Mouse (Mus musculus): ENCODE data around the gene Tmigd1.
"Not testable (repeated sequence)": the region's sequence is repeated elsewhere in the genome, so short reads cannot be mapped to it uniquely, and the experiment has no call there.

Tmigd1 gene

GRCm38 (mm10) chr11:76899758-76900738, 1.9 kb upstream of the Tmigd1 start:
- DNase-seq = peak; percentile 18

- DNase-seq = no peak
Observed at GRCm38 (mm10) chr11:76904340-76904739, 2.4 kb downstream of the Tmigd1 start.

GRCm38 (mm10) chr11:76908651-76909050, 6.7 kb downstream of the Tmigd1 start:
- DNase-seq = no peak

DNA sequence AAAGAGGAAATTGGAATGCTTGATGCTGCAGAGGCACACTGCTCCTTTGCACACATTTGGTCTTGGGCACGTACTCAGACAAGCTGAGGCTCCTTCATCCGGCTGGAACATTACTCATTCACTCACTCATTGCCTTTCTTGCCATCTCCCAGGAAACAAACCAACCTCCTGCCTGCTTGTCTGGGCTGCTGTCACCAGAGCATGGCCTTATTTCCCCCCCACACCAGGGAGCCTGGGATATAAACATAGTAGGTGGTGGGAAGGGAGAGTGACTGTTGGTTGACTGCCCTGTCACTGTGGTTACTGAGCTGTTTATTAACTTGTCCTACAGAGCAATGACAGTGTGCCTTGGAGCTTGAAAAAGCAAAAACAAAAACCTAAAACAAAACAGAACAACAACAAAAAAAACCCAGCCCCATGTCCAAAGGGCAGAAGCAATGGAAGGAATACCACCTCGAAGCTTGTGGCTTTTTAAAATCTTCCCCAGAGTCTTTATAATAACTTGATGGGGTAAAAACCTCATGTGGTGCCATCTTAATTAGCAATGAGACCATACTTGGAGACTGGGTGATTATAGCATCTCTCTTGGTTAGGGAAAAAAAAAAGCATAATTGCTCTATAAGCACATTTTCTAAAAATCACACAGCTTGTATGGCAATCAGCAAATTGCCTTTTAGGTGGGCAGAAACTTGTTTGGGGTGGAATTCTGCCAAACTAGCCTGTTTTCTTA, 9.5 kb downstream of the Tmigd1 start:
- no peak for DNase-seq

DNA sequence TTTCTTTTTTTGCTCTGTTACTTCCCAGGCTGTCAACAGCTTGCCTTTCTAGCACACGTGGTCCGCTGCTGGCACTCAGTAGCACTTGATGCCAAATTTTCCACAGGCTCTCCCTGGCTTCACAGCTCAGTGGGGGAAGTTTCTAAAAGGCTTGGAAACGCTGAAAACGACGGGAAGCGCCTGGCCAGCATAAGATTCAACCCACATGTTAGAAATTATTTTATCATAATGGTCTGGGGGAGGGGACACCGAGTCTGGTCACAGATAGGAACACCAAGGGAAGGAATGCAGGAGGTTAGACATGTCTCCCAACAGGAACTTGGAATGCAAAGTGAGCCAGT, 10.1 kb downstream of the Tmigd1 start:
- no peak for DNase-seq

- no peak for DNase-seq
Observed at GRCm38 (mm10) chr11:76914366-76914765, 12.4 kb downstream of the Tmigd1 start.

- DNase-seq = no peak
Observed at GRCm38 (mm10) chr11:76916539-76917229, 14.7 kb downstream of the Tmigd1 start.

GRCm38 (mm10) chr11:76917230-76917548, 15.2 kb downstream of the Tmigd1 start:
- DNase-seq = no peak

DNA sequence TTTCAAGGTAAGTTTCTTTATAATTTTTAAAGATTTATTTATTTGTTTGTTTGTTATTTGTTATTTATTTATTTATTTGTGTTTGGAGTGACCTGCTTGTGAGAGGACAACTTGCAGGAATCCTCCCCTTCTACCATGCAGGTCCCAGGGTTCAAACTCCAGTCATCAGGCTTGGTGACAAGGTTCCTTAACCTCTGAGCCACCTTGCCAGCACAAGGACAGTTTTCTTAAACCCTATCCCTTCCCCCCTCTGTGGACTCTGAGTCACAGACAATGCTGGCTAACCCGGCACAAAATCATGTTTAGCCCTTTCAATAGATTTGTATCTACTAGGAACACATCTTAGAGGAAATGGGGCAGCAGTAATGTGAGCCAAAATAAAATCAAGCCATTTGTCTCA, 18.6 kb downstream of the Tmigd1 start:
- no peak for DNase-seq

GRCm38 (mm10) chr11:76924759-76925236, 22.8 kb downstream of the Tmigd1 start, which contains the start of gene Blmh:
Blmh (plus strand) TSS chr11:76924809.
- no peak for DNase-seq

DNA sequence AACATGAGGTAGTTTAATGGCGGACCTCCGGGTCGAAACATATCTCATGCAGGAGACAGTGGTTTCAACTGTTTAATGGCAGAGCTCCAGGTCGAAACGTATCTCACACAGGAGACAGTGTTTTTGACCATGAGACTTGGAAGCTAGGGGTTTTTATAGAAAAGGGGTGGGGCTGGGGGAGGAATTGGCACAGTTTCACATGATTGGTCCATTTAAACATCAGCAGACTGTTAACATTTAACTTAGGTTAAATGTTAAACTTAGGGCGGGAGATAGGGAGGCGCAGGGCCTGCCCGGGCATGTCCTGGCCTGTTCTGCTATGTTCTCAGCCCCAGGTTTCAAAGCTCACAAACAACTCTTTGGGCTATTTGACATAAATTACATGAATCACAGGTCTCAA, 26.6 kb downstream of the Tmigd1 start:
- not testable (repeated sequence) for DNase-seq

DNA sequence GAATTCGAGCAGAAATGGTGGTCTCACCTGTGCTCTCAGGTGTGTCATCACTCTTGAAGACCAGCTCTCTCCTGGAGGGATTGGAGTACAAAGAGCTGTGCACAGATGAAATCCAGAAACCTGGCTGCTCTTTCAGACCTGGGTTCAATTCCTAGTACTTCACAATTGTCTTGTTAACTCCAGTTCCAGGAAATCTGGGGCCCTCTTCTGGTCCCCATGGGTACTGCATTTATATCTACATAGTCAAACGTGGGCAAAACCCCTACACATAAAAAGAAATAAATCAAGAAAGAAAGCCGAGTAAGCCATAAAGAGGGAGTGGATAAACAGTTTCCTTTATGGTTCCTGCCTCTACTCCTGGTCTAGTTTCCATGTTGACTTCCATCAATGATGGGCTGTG, 31.2 kb downstream of the Tmigd1 start:
- peak; percentile 34 for DNase-seq

- no peak for DNase-seq
Observed at GRCm38 (mm10) chr11:76936578-76936977, 34.6 kb downstream of the Tmigd1 start.

DNA sequence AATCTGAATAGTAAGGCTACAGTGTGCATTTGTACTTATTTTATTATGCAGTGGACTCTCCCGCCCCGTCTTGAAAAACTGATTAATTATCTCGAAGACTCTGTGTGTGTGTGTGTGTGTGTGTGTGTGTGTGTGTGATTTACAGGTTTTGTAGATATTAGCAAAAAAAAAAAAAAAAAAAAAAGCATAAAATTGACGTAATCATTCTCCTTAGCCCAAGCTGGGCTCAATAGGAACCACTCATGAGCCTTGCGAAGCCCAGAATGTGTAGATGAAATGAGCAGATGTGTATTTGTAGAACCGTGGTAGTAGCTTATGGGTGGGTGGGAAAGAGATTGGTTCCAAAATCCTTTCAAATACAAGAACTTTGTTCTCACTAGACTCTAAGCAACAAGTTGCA, 42.9 kb downstream of the Tmigd1 start:
- no peak for DNase-seq

DNA sequence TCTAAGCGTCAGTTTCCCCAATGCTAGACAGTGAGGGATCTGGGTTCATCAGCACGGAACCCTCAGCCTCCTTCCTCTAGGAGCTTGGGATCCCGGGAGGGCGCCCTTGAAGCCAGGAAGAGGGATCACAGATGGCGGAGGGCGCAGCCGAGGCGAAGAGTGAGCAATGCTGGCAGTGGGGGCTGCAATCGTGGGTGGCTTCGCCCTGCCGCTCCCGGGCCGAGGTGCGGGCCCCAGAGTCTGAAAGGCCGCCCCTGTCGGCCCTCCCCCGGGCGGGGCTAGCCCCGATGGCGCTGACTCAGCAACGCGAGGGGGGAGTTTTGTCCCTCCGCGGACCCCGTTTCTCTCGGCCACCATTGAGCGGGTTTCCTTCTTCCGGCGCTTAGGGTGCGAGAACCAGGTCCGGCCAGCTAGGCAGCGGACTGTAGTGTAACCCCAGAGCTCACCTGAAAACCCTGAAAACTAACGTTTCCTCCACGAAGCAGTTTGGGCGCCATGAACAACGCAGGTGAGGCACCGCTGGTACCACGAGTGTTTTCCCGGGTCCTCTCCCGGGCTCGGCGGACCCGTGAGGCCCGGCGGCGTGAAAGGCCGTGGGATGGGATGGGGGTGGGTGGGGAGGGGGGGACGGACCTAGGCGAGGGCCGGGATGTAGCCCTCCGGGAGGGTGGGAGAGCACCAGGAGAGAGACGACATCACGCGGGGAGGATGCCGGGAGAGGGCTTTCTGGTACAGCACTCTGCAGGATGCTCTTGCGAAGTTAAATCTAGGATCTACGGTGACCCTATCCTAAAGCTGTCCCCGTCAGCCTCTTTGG, 43.6 kb downstream of the Tmigd1 start:
- peak; percentile 97 for DNase-seq

GRCm38 (mm10) chr11:76946203-76946585, 44.2 kb downstream of the Tmigd1 start:
- DNase-seq = no peak

DNA sequence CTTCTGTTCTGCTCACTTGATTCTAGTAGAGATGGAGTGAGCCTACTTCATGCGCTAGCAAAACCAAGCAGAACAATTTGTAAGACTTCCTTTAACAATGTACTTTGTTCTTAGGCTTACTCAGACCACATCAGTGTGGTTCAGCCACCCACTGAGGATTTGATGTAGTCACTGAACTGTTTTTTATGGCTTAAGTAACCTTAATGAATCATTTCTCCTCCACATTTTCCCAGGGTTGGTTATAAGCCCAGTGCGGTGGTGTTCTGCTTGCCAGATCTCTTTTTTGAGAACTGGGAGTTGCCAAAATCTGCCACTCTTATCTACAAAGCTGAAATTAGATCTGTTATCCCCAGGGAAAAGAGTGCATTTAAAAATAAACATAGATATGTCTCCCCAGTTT, 51.6 kb downstream of the Tmigd1 start:
- no peak for DNase-seq

DNA sequence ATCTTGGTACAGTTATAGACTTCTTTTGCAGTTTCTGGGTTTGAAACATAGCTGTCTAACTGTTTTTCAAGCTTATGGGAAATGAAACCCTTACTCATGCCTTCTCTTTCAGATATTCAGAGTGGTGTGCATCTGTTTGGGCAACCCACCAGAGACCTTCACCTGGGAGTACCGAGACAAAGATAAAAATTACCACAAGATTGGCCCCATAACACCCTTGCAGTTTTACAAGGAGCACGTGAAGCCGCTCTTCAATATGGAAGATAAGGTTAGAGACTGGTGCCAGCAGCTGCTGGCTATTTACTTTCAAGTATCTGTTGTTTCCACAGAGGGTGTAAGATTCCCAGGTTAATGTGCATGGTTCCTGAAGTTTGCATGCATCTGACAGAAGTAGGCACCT, 63.7 kb downstream of the Tmigd1 start:
- DNase-seq = no peak

All from thymus, postnatal 4 days (tissue).